Mouse (Mus musculus): Measurements from ENCODE around the gene Trmt6. TPM values are rescaled to one million over a fixed set of nuclear protein-coding genes. Genes with fewer than 3 reads are reported as not detected.

Trmt6 gene
- 10 to 100 TPM; 18.6 to 19.5 TPM for total RNA-seq (2023)

DNA sequence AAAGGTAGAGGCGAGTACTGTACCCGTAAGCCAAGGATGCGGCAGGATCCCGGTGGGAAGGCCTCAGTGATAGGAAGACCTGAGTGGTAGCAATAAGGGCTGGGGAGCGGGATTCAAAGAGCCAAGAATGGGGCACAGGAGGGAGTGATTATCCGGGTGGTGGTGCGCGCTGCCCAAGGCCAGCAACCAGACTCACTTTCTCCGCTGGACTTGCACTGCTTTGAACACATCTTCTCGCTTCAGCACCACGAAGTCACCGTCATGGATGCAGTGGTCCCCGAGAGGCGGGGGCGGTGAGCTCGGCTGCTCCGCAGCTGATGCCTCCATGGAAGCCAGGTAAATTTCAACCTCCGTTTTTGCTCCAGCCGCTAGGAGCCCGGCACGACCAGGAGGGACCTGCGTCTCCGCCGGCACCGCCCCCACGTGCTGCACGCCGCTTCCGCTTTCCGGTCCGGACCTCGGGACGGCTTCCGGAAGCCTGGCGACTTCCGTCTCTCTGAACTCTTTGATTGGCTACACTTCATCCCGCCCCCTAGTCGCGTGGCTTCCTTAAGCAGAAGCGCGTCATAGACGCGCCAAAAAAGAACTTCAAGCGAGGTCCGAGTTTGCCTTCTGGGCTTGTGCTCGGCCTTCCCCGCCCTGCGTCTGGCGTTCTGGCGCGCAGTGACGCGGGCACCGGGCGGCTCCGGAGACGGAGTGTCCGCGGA, at the start of gene Trmt6, which contains the start of gene Mcm8:
Trmt6 (minus strand) TSS at position 448 of the 707 bp plus-strand sequence.
Mcm8 (plus strand) TSS at position 534 of the 707 bp plus-strand sequence.

GRCm38 (mm10) chr2:132846407-132847358, 30.8 kb upstream of the Trmt6 start, which contains the start of gene Crls1:
Crls1 (plus strand) TSS chr2:132846666.

GRCm38 (mm10) chr2:132780978-132781377, 34.9 kb downstream of the Trmt6 start, which contains the start of gene Chgb:
Chgb (plus strand) TSS chr2:132781278.

Other genes starting within 250 kb of the Trmt6 start
- 100 to 1,000 TPM; 156 to 158 TPM for gene Gpcpd1, start 228.3 kb downstream of the Trmt6 start, total RNA-seq (2023)
- 10 to 100 TPM; 15.1 to 16.8 TPM for gene Shld1, start 129.1 kb downstream of the Trmt6 start, total RNA-seq (2023)
- not detected for gene Chgb, start 34.8 kb downstream of the Trmt6 start, total RNA-seq (2023)
- gene Mcm8, start 86 bp upstream of the Trmt6 start, total RNA-seq (2023) = 1 to 10 TPM; 1.0 to 1.3 TPM
- gene Crls1, start 30.6 kb upstream of the Trmt6 start, total RNA-seq (2023) = 1 to 10 TPM; 7.0 to 7.9 TPM
- under 1 TPM in 1 of 2 experiments, not detected in 1; 1.00 TPM for gene Lrrn4, start 64.8 kb upstream of the Trmt6 start, total RNA-seq (2023)
- not detected for gene Fermt1, start 129.9 kb upstream of the Trmt6 start, total RNA-seq (2023)